Mouse (Mus musculus): ENCODE results near the gene Wnt10a.

DNA sequence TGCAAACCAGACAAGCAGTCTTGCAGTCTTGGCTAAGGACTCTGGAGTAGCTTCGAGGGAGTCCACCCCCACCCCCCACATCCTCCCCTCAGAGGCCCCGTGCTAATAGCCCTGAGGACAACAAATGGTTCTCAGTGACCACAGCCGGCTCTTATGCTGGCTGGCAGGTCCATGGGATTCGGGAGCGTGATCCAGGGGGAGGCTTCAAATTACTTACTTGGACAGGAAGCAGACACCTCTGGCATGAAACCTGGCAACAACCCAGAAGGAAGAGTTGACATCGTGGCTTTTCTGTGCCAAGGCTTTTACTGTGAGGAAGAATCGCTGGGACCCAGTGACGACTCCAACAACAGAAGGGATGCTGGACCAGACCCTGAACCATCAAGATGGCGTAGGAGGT is 55.0 kb downstream of the Wnt10a start:
- TF ChIP-seq UBTF (IDR thresholded peaks at IDR 0.05; ENCODE audit: low read depth, low read length): no peak
- no peak for TF ChIP-seq TBP (conservative IDR thresholded peaks at IDR 0.05; ENCODE audit: low read depth, low read length)
- no peak for TF ChIP-seq CTCF (conservative IDR thresholded peaks at IDR 0.05 in 1 of 2, IDR thresholded peaks at IDR 0.05 in 1 of 2; ENCODE audit: low read depth in 2 of 2, low read length in 2 of 2)
- TF ChIP-seq IRF4 (IDR thresholded peaks at IDR 0.05; ENCODE audit: low read depth, low read length): no peak
- no peak for TF ChIP-seq MAX (IDR thresholded peaks at IDR 0.05; ENCODE audit: low read length)
- no peak for TF ChIP-seq POLR2A (IDR thresholded peaks at IDR 0.05; ENCODE audit: low read depth, low read length)
- no peak for TF ChIP-seq MAZ (IDR thresholded peaks at IDR 0.05; ENCODE audit: low read depth, low read length)
- TF ChIP-seq USF2 (conservative IDR thresholded peaks at IDR 0.05; ENCODE audit: low read depth, low read length): no peak
- TF ChIP-seq HCFC1 (IDR thresholded peaks at IDR 0.05; ENCODE audit: low read depth, low read length): no peak
- TF ChIP-seq KAT2A (IDR thresholded peaks at IDR 0.05; ENCODE audit: insufficient replicate concordance, low read length): no peak
- no peak for TF ChIP-seq GABPA (IDR thresholded peaks at IDR 0.05; ENCODE audit: insufficient replicate concordance, low read depth, low read length)
- no peak for TF ChIP-seq MYC (IDR thresholded peaks at IDR 0.05; ENCODE audit: low read depth, low read length)

Data from CH12.LX (cell line).